Mouse (Mus musculus) forebrain, embryonic 16.5 days (tissue): ENCODE data around the gene Casq2. TPM values are rescaled to one million over a fixed set of nuclear protein-coding genes. Genes with fewer than 3 reads are reported as not detected.

Experiments
- ATAC-seq: fragments of 200-750 bp; cut with Nextera tagmentation; 2 replicates; pipeline ENCODE4 v1.8.0; 2017; ENCODE audit warnings: mild to moderate bottlenecking, moderate library complexity
- H3K27ac ChIP-seq: fragments of 300-500 bp; sonication (generic); 2 replicates; pipeline ENCODE4 v1.5.1; 2014; ENCODE audit warnings: low read length, control low read depth
- H3K27me3 ChIP-seq: fragments of 300-500 bp; sonication (generic); replicated peaks from 2 replicates; pipeline ENCODE4 v1.6.1; 2014; ENCODE audit warnings: low read length; ENCODE audit not compliant: control insufficient read depth, insufficient read depth
- H3K36me3 ChIP-seq: fragments of 300-500 bp; sonication (generic); 2 replicates; pipeline ENCODE4 v1.6.1; 2014; ENCODE audit not compliant: control insufficient read depth, insufficient read depth
- H3K4me1 ChIP-seq: fragments of 300-500 bp; sonication (generic); replicated peaks from 2 replicates; pipeline ENCODE4 v1.6.1; 2014; ENCODE audit warnings: low read length; ENCODE audit not compliant: control insufficient read depth, insufficient read depth
- H3K4me2 ChIP-seq: fragments of 300-500 bp; sonication (generic); 2 replicates; pipeline ENCODE4 v1.6.1; 2014; ENCODE audit warnings: mild to moderate bottlenecking, low read length, control low read depth
- H3K4me3 ChIP-seq: fragments of 300-500 bp; sonication (generic); replicated peaks from 2 replicates; pipeline ENCODE4 v1.5.1; 2014; ENCODE audit warnings: mild to moderate bottlenecking, low read length, control low read depth
- H3K9ac ChIP-seq: fragments of 300-500 bp; sonication (generic); replicated peaks from 2 replicates; pipeline ENCODE4 v1.6.1; 2014; ENCODE audit warnings: low read depth, low read length, control low read depth
- H3K9me3 ChIP-seq: fragments of 300-500 bp; sonication (generic); 2 replicates; pipeline ENCODE4 v1.6.1; 2016; ENCODE audit warnings: low read length; ENCODE audit not compliant: control insufficient read depth
- WGBS: fragments of 180-500 bp; shearing (Covaris S2); extraction: QIAGEN DNeasy Blood & Tissue Kit; methylation state at CpG from one replicate; pipeline ENCODE4 v1.1.7; 2014; 5-methylcytosine and 5-hydroxymethylcytosine counted together
- polyA plus RNA-seq: library from polyadenylated mRNA; unstranded; fragments of >200 nt; fragmentation: Nextera tagmentation; extraction: Ambion mirVana; gene quantifications from 2 replicates; pipeline ENCODE4 v1.2.1, GENCODE M21; 2015

Gene Casq2
- polyA plus RNA-seq, 1 experiment from 2014 or later, result 0.33 TPM

DNA sequence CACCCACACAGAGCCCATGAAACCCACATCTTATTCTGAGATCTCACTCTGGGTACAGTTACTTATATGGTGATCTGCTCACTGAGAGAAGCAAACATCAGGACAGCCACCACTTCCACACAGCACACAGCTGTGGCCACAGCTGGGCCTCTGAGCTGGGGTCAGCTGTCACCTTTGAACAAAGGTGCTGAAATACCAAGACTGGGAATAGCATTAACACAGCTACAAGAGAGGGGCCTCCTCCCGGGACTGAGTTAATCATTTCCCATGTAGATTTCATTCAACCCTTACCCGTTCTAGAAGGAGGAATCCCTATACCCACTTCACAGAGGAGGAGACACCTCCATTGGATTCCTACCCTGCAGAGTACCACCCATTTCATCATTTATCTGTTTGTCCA lies 109.5 kb downstream of the Casq2 start:
- Histone ChIP-seq H3K4me2 (no peak overlapping the region), H3K4me1 (peaks cover 12% of the 10 kb centered on the region), H3K9me3 (no peaks in the 10 kb centered on the region), H3K9ac (no peak overlapping the region), H3K27me3 (peaks cover 18% of the 10 kb centered on the region), H3K4me3 (no peak overlapping the region), H3K27ac (no peak overlapping the region), H3K36me3 (no peaks in the 10 kb centered on the region)
- no peak for ATAC-seq
- WGBS, result 59% methylated on average over 2 of the region's 2 CpGs

Other genes with a start within 250 kb of the Casq2 start
- gene Mab21l3, start 237.5 kb upstream of the Casq2 start, polyA plus RNA-seq, result 0.35 and 0.41 TPM in 2 replicates
- 3.9 and 4.6 TPM in 2 replicates for gene Slc22a15, start 162.0 kb upstream of the Casq2 start, polyA plus RNA-seq
- 19.0 and 19.6 TPM in 2 replicates for gene Nhlh2, start 76.3 kb upstream of the Casq2 start, polyA plus RNA-seq
- 6.3 and 8.0 TPM in 2 replicates for gene Vangl1, start 118.3 kb downstream of the Casq2 start, polyA plus RNA-seq